Mouse (Mus musculus) neural tube, embryonic 13.5 days (tissue): ENCODE measurements at regions not wholly inside any gene's neighbourhood (a gene's known extent, or its start where the extent isn't known, plus 50 kb on each side); places are given as distances from the start of the nearest gene placed in this dataset.
"Not testable (repeated sequence)": the region's sequence is repeated elsewhere in the genome, so short reads cannot be mapped to it uniquely, and the experiment has no call there.

Source experiments
- ATAC-seq: fragments of 200-750 bp; cut with Nextera tagmentation; 2 replicates; pipeline ENCODE4 v1.8.0; 2017; ENCODE audit warnings: low read depth, mild to moderate bottlenecking, moderate TSS enrichment, moderate library complexity
- H3K27ac ChIP-seq: fragments of 300-500 bp; sonication (generic); replicated peaks from 2 replicates; pipeline ENCODE4 v1.5.1; 2015; ENCODE audit warnings: moderate library complexity, mild to moderate bottlenecking, inconsistent platforms
- H3K27me3 ChIP-seq: fragments of 300-500 bp; sonication (generic); 2 replicates; pipeline ENCODE4 v1.6.1; 2015; ENCODE audit warnings: mild to moderate bottlenecking, inconsistent platforms
- H3K36me3 ChIP-seq: fragments of 300-500 bp; sonication (generic); 2 replicates; pipeline ENCODE4 v1.6.1; 2015; ENCODE audit warnings: mild to moderate bottlenecking, inconsistent platforms
- H3K4me1 ChIP-seq: fragments of 300-500 bp; sonication (generic); replicated peaks from 2 replicates; pipeline ENCODE4 v1.6.1; 2015; ENCODE audit warnings: inconsistent platforms
- H3K4me2 ChIP-seq: fragments of 300-500 bp; sonication (generic); 2 replicates; pipeline ENCODE4 v1.6.1; 2015; ENCODE audit warnings: inconsistent platforms, mild to moderate bottlenecking, moderate library complexity
- H3K4me3 ChIP-seq: fragments of 300-500 bp; sonication (generic); 2 replicates; pipeline ENCODE4 v1.5.1; 2015; ENCODE audit warnings: mild to moderate bottlenecking, inconsistent platforms
- H3K9ac ChIP-seq: fragments of 300-500 bp; sonication (generic); 2 replicates; pipeline ENCODE4 v1.6.1; 2015; ENCODE audit warnings: moderate library complexity, mild to moderate bottlenecking, inconsistent platforms
- H3K9me3 ChIP-seq: fragments of 300-500 bp; sonication (generic); 2 replicates; pipeline ENCODE4 v1.6.1; 2016; ENCODE audit warnings: inconsistent platforms
- WGBS: fragments of 180-500 bp; shearing (Covaris S2); methylation state at CpG from one replicate; pipeline ENCODE4 v1.1.7; 2015; 5-methylcytosine and 5-hydroxymethylcytosine counted together

GRCm38 (mm10) chr9:88259627-88260026 is 67.4 kb upstream of the Nt5e start:
- no peaks in the 10 kb centered on the region for H3K9me3 ChIP-seq
- no peaks in the 10 kb centered on the region for H3K27me3 ChIP-seq
- no peak overlapping the region for H3K27ac ChIP-seq
- no peak for ATAC-seq
- H3K36me3 ChIP-seq = no peaks in the 10 kb centered on the region
- no peak overlapping the region for H3K9ac ChIP-seq
- WGBS = 85% methylated on average over 4 of the region's 4 CpGs
- no peak overlapping the region for H3K4me2 ChIP-seq
- no peak overlapping the region for H3K4me3 ChIP-seq
- no peaks in the 10 kb centered on the region for H3K4me1 ChIP-seq

GRCm38 (mm10) chr9:88260072-88260635 is 66.8 kb upstream of the Nt5e start:
- Histone ChIP-seq H3K4me1 (no peaks in the 10 kb centered on the region), H3K9ac (no peak overlapping the region), H3K27ac (no peak overlapping the region), H3K27me3 (no peaks in the 10 kb centered on the region), H3K4me2 (no peak overlapping the region), H3K9me3 (no peaks in the 10 kb centered on the region), H3K36me3 (no peaks in the 10 kb centered on the region), H3K4me3 (no peak overlapping the region)
- 83% methylated on average over 2 of the region's 2 CpGs for WGBS
- no peak for ATAC-seq

GRCm38 (mm10) chr9:88262461-88262860 is 64.5 kb upstream of the Nt5e start:
- Histone ChIP-seq H3K4me1 (no peaks in the 10 kb centered on the region), H3K4me2 (no peak overlapping the region), H3K27me3 (no peaks in the 10 kb centered on the region), H3K9ac (no peak overlapping the region), H3K9me3 (no peaks in the 10 kb centered on the region), H3K27ac (no peak overlapping the region), H3K4me3 (no peak overlapping the region), H3K36me3 (no peaks in the 10 kb centered on the region)
- WGBS = 74% methylated on average over 3 of the region's 3 CpGs
- no peak for ATAC-seq

- H3K4me2 ChIP-seq, H3K36me3 ChIP-seq, H3K4me3 ChIP-seq, H3K9me3 ChIP-seq, H3K27ac ChIP-seq, H3K9ac ChIP-seq, ATAC-seq, H3K4me1 ChIP-seq, H3K27me3 ChIP-seq: not testable (repeated sequence)
- WGBS = 93% methylated on average over 1 of the region's 1 CpGs
These were observed 60.7 kb upstream of the Nt5e start for GRCm38 (mm10) chr9:88266346-88266745.

GRCm38 (mm10) chr9:88268811-88269210 is 58.2 kb upstream of the Nt5e start:
- WGBS = 79% methylated on average over 2 of the region's 2 CpGs
- Histone ChIP-seq H3K27me3 (no peaks in the 10 kb centered on the region), H3K27ac (no peak overlapping the region), H3K9me3 (no peaks in the 10 kb centered on the region), H3K4me3 (no peak overlapping the region), H3K4me2 (no peak overlapping the region), H3K9ac (no peak overlapping the region), H3K36me3 (no peaks in the 10 kb centered on the region), H3K4me1 (no peaks in the 10 kb centered on the region)
- no peak for ATAC-seq

GRCm38 (mm10) chr9:88269216-88269615 is 57.8 kb upstream of the Nt5e start:
- Histone ChIP-seq H3K4me2 (no peak overlapping the region), H3K9me3 (no peaks in the 10 kb centered on the region), H3K9ac (no peak overlapping the region), H3K36me3 (no peaks in the 10 kb centered on the region), H3K27me3 (no peaks in the 10 kb centered on the region), H3K4me1 (no peaks in the 10 kb centered on the region), H3K27ac (no peak overlapping the region), H3K4me3 (no peak overlapping the region)
- 94% methylated on average over 5 of the region's 5 CpGs for WGBS
- no peak for ATAC-seq

- Histone ChIP-seq H3K4me1 (no peaks in the 10 kb centered on the region), H3K36me3 (no peaks in the 10 kb centered on the region), H3K27ac (no peak overlapping the region), H3K4me3 (no peak overlapping the region), H3K4me2 (no peak overlapping the region), H3K9me3 (no peaks in the 10 kb centered on the region), H3K27me3 (no peaks in the 10 kb centered on the region), H3K9ac (no peak overlapping the region)
- 96% methylated on average over 1 of the region's 1 CpGs for WGBS
- ATAC-seq = no peak
These were observed 56.2 kb upstream of the Nt5e start for GRCm38 (mm10) chr9:88270836-88271235.

- no peaks in the 10 kb centered on the region for H3K36me3 ChIP-seq
- WGBS = 79% methylated on average over 4 of the region's 4 CpGs
- no peak overlapping the region for H3K27ac ChIP-seq
- no peaks in the 10 kb centered on the region for H3K4me1 ChIP-seq
- no peaks in the 10 kb centered on the region for H3K27me3 ChIP-seq
- ATAC-seq = no peak
- no peak overlapping the region for H3K9ac ChIP-seq
- H3K9me3 ChIP-seq = no peaks in the 10 kb centered on the region
- no peak overlapping the region for H3K4me3 ChIP-seq
- no peak overlapping the region for H3K4me2 ChIP-seq
These were observed 53.7 kb upstream of the Nt5e start for GRCm38 (mm10) chr9:88273304-88273703.

GRCm38 (mm10) chr9:88274040-88274439 is 53.0 kb upstream of the Nt5e start:
- Histone ChIP-seq H3K4me3 (no peak overlapping the region), H3K4me2 (no peak overlapping the region), H3K4me1 (no peaks in the 10 kb centered on the region), H3K9me3 (no peaks in the 10 kb centered on the region), H3K9ac (no peak overlapping the region), H3K27ac (no peak overlapping the region), H3K36me3 (no peaks in the 10 kb centered on the region), H3K27me3 (no peaks in the 10 kb centered on the region)
- ATAC-seq = no peak

GRCm38 (mm10) chr9:88274681-88275336 is 52.2 kb upstream of the Nt5e start:
- Histone ChIP-seq H3K4me1 (no peaks in the 10 kb centered on the region), H3K9me3 (no peaks in the 10 kb centered on the region), H3K4me2 (no peak overlapping the region), H3K9ac (no peak overlapping the region), H3K4me3 (no peak overlapping the region), H3K36me3 (no peaks in the 10 kb centered on the region), H3K27me3 (no peaks in the 10 kb centered on the region), H3K27ac (no peak overlapping the region)
- ATAC-seq = no peak
- WGBS = 71% methylated on average over 3 of the region's 3 CpGs

- Histone ChIP-seq H3K4me3 (no peak overlapping the region), H3K4me1 (no peaks in the 10 kb centered on the region), H3K27me3 (no peaks in the 10 kb centered on the region), H3K9ac (no peak overlapping the region), H3K36me3 (no peaks in the 10 kb centered on the region), H3K4me2 (no peak overlapping the region), H3K9me3 (no peaks in the 10 kb centered on the region), H3K27ac (no peak overlapping the region)
- ATAC-seq = no peak
- WGBS = 89% methylated on average over 3 of the region's 3 CpGs
These were observed 50.9 kb upstream of the Nt5e start for GRCm38 (mm10) chr9:88276023-88276568.

GRCm38 (mm10) chr9:88277031-88277430 is 50.0 kb upstream of the Nt5e start:
- H3K4me2 ChIP-seq = no peak overlapping the region
- H3K4me1 ChIP-seq = no peaks in the 10 kb centered on the region
- H3K27me3 ChIP-seq = no peaks in the 10 kb centered on the region
- H3K9ac ChIP-seq = no peak overlapping the region
- 91% methylated on average over 6 of the region's 6 CpGs for WGBS
- no peak for ATAC-seq
- H3K9me3 ChIP-seq = no peaks in the 10 kb centered on the region
- no peaks in the 10 kb centered on the region for H3K36me3 ChIP-seq
- no peak overlapping the region for H3K27ac ChIP-seq
- no peak overlapping the region for H3K4me3 ChIP-seq
